Comparison of ENCODE assay signal across 16 mouse cellular contexts in the genomic region with DNA sequence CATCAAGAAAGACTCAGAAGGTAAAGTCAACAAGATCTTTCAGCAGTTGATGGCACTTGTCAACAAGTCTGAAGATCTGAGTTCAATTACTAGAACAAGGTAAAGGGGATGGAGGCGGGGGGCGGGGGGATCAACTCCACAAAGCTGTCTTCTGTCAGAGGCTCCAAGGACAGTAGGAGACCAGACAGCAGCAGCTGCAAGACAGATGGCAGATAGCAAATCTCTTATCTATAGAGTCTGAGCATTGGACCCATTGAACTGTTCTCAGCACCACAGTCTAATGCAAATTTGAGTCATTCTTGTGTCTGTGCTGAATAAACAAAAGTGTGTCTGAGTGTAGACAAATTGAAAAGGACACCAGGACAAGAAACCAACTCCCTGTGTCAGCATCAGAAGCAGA.
"Had no signal": no experiment of that assay in that cellular context is flagged by ENCODE, and none has a peak within 500 bp of the region (broad histone marks: within the 10 kb centered on the region; RNA-seq: fewer than 3 reads in every experiment).

No protein-coding gene starts in this region.

- DNase-seq: lung, adult 18-20 months; lung, embryonic 14.5 days; lung, postnatal 10 days; lung, postnatal 4 days; retina, postnatal 1 day; right cerebral cortex, adult 18-20 months; right cerebral cortex, postnatal 25 days; right cerebral cortex, postnatal 4 days; spleen, adult 18-20 months; thymus, adult 18-20 months; thymus, postnatal 25 days; thymus, postnatal 4 days had no signal

- H3K27ac ChIP-seq: midbrain, embryonic 13.5 days; midbrain, embryonic 15.5 days; neural tube, embryonic 12.5 days had no signal

- H3K4me1 ChIP-seq: megakaryocyte, embryonic 14.5 days; midbrain, embryonic 13.5 days; midbrain, embryonic 15.5 days; neural tube, embryonic 12.5 days had no signal

- H3K9me3 ChIP-seq: midbrain, embryonic 13.5 days; midbrain, embryonic 15.5 days; neural tube, embryonic 12.5 days had no signal

- ATAC-seq: midbrain, embryonic 13.5 days; midbrain, embryonic 15.5 days had no signal

- H3K9ac ChIP-seq: lung, embryonic 14.5 days; midbrain, embryonic 13.5 days; midbrain, embryonic 15.5 days; neural tube, embryonic 12.5 days had no signal

- H3K4me3 ChIP-seq: megakaryocyte, embryonic 14.5 days; midbrain, embryonic 13.5 days; midbrain, embryonic 15.5 days; neural tube, embryonic 12.5 days had no signal

- H3K27me3 ChIP-seq: megakaryocyte, embryonic 14.5 days; midbrain, embryonic 13.5 days; midbrain, embryonic 15.5 days; neural tube, embryonic 12.5 days had no signal

- H3K36me3 ChIP-seq: midbrain, embryonic 13.5 days; midbrain, embryonic 15.5 days; neural tube, embryonic 12.5 days had no signal
